Mouse (Mus musculus) embryo, embryonic 9.5 days (tissue): ENCODE measurements around the gene Dhx57.

Experiments
- DNase-seq: peaks from one replicate; pipeline ENCODE4 v3.0.0-alpha.2; 2017; ENCODE audit errors: extremely low spot score

Dhx57 gene

DNA sequence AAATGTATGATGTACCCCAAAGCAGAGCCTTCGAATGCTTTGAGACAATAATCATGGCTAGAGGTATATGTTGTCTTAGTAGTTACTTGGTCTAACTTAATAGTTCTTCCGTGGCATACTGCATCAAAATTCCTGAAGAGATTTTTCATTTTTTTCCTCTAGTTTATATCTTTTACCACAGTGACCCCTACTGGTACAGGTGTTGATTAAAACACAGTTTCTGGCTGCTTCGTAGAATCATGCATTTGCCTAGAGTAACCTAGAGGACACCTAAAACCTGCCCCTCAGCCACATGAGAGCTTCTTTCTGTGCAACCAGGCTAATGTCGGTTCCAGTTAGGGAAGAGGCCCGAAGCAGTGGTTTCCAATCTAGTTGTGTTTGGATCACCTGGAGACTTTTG lies 97.2 kb downstream of the Dhx57 start:
- no peak for DNase-seq
